ENCODE assay signal across 24 mouse cellular contexts in the genomic region with DNA sequence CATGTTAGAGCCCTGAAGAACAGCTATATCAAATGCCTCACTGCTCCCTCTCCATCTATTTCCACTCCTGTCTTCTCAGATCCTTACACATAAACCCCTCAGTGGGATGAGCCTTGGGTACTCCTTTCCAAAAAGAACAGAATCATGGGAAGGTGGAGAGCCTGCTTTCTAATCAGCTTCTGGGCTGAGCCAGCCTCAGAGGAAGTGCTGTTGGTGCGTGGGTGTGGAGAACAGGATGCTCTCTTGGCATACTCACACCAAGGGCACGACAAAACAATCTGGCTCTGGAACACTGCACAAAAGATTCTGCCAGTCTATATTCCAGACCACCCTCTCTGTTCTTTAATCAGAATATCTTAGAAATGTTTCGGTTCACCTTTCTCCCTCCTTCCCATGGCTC. TPM values are rescaled to one million over a fixed set of nuclear protein-coding genes. Genes with fewer than 3 reads are reported as not detected.
DNase-seq lines count a peak whose midpoint lies in the region; ATAC-seq and TF ChIP-seq lines count a peak whose summit lies in the region.
"Had no signal": no experiment of that assay in that cellular context is flagged by ENCODE, and none has a peak within 500 bp of the region (broad histone marks: within the 10 kb centered on the region; RNA-seq: fewer than 3 reads in every experiment).

No protein-coding gene starts in this region.

- peak; percentile 29 for DNase-seq in layer of hippocampus, adult 11-12 months (ENCODE audit: low spot score)
- no peak for DNase-seq in layer of hippocampus, postnatal 10 days (ENCODE audit: low spot score in 2 of 2)
- peak; percentile 6 for DNase-seq in CD4-positive helper T cell, adult 2 months (ENCODE audit: low read depth, low spot score)
- DNase-seq in cerebellum, adult 11-12 months, result peak; percentile 86
- peak; percentile 67 to 75 for DNase-seq in cerebellum, postnatal 14 days
- DNase-seq in kidney, postnatal 14 days, result no peak
- DNase-seq: adrenal gland, adult 8-10 months; gastrocnemius, postnatal 14 days; kidney, adult 18-20 months; kidney, postnatal 10 days; liver, postnatal 0 days; lung, postnatal 10 days had no signal

- TF ChIP-seq CTCF in intestine, postnatal 0 days (IDR thresholded peaks at IDR 0.05; ENCODE audit: low read depth), result no peak

- no peaks in the 10 kb centered on the region for H3K36me3 ChIP-seq in intestine, postnatal 0 days (ENCODE audit: control insufficient read depth, insufficient read depth)
- H3K36me3 ChIP-seq in neural tube, embryonic 15.5 days, result no peaks in the 10 kb centered on the region
- H3K36me3 ChIP-seq: embryonic facial prominence, embryonic 10.5 days; forebrain, embryonic 12.5 days; limb, embryonic 10.5 days; midbrain, embryonic 12.5 days; neural tube, embryonic 12.5 days had no signal

- no peak for ATAC-seq in intestine, postnatal 0 days
- no peak for ATAC-seq in neural tube, embryonic 15.5 days (ENCODE audit: low FRiP score)
- ATAC-seq: hindbrain, postnatal 0 days; liver, postnatal 0 days had no signal

- 68% methylated on average over 3 of the region's 3 CpGs for WGBS in intestine, postnatal 0 days
- 84% methylated on average over 3 of the region's 3 CpGs for WGBS in neural tube, embryonic 15.5 days

- H3K27ac ChIP-seq in intestine, postnatal 0 days (ENCODE audit: low read depth, low read length), result no peak overlapping the region
- H3K27ac ChIP-seq in neural tube, embryonic 15.5 days (replicated peaks), result no peak overlapping the region
- H3K27ac ChIP-seq: embryonic facial prominence, embryonic 10.5 days; forebrain, embryonic 12.5 days; hindbrain, postnatal 0 days; limb, embryonic 10.5 days; midbrain, embryonic 12.5 days; neural tube, embryonic 12.5 days had no signal

- no peak overlapping the region for H3K4me2 ChIP-seq in intestine, postnatal 0 days (replicated peaks; ENCODE audit: low read depth)
- no peak overlapping the region for H3K4me2 ChIP-seq in neural tube, embryonic 15.5 days
- H3K4me2 ChIP-seq: forebrain, embryonic 12.5 days; midbrain, embryonic 12.5 days; neural tube, embryonic 12.5 days had no signal

- H3K4me1 ChIP-seq in intestine, postnatal 0 days (replicated peaks; ENCODE audit: control insufficient read depth, insufficient read depth, low read length), result no peaks in the 10 kb centered on the region
- peaks cover 9% of the 10 kb centered on the region; the same call in 1 of the 2 replicates for H3K4me1 ChIP-seq in neural tube, embryonic 15.5 days
- H3K4me1 ChIP-seq: forebrain, embryonic 12.5 days; limb, embryonic 10.5 days; neural tube, embryonic 12.5 days had no signal

- H3K9ac ChIP-seq in intestine, postnatal 0 days (ENCODE audit: low read depth, low read length), result no peak overlapping the region
- no peak overlapping the region for H3K9ac ChIP-seq in neural tube, embryonic 15.5 days (replicated peaks)
- H3K9ac ChIP-seq: forebrain, embryonic 12.5 days; liver, postnatal 0 days; midbrain, embryonic 12.5 days; neural tube, embryonic 12.5 days had no signal

- no peak overlapping the region for H3K4me3 ChIP-seq in intestine, postnatal 0 days (ENCODE audit: low read depth, low read length)
- no peak overlapping the region for H3K4me3 ChIP-seq in neural tube, embryonic 15.5 days (replicated peaks)
- H3K4me3 ChIP-seq: embryonic facial prominence, embryonic 10.5 days; forebrain, embryonic 12.5 days; limb, embryonic 10.5 days; midbrain, embryonic 12.5 days; neural tube, embryonic 12.5 days had no signal

- H3K9me3 ChIP-seq in intestine, postnatal 0 days (ENCODE audit: control insufficient read depth), result no peaks in the 10 kb centered on the region
- no peaks in the 10 kb centered on the region for H3K9me3 ChIP-seq in neural tube, embryonic 15.5 days (replicated peaks)
- H3K9me3 ChIP-seq: embryonic facial prominence, embryonic 10.5 days; forebrain, embryonic 12.5 days; limb, embryonic 10.5 days; midbrain, embryonic 12.5 days; neural tube, embryonic 12.5 days had no signal

- no peaks in the 10 kb centered on the region for H3K27me3 ChIP-seq in intestine, postnatal 0 days (replicated peaks; ENCODE audit: control insufficient read depth, insufficient read depth, low read length)
- no peaks in the 10 kb centered on the region for H3K27me3 ChIP-seq in neural tube, embryonic 15.5 days (replicated peaks)
- H3K27me3 ChIP-seq: forebrain, embryonic 12.5 days; neural tube, embryonic 12.5 days had no signal

RNA-seq across cellular contexts. Expression of a gene that starts 26.1 kb away (rescaled TPM):
- total RNA-seq in layer of hippocampus, postnatal 10 days (2021), result 100 to 1,000 TPM; 230 to 237 TPM
- 0.26 and 0.46 TPM in 2 replicates for polyA plus RNA-seq in intestine, postnatal 0 days (2015; fragmentation: Nextera tagmentation; extraction: Ambion mirVana)
- polyA plus RNA-seq in neural tube, embryonic 15.5 days (2015; fragmentation: Nextera tagmentation; extraction: Ambion mirVana), result 17.9 and 20.2 TPM in 2 replicates
- total RNA-seq: common myeloid progenitor, adult 5-6 weeks; hematopoietic stem cell, adult 5-6 weeks; megakaryocyte progenitor cell, adult 5-6 weeks had no signal
- polyA plus RNA-seq: liver, adult 2 months; liver, postnatal 0 days had no signal

Comparison
In these comparisons a context has a peak if more than half of its experiments do, and no peak if none do; other contexts are left out.
1. DNase-seq: peak in layer of hippocampus, adult 11-12 months (single experiment), CD4-positive helper T cell, adult 2 months (single experiment), cerebellum, adult 11-12 months (single experiment) and cerebellum, postnatal 14 days (2 of 2); none in layer of hippocampus, postnatal 10 days (0 of 2) and kidney, postnatal 14 days (single experiment).
2. RNA of a gene that starts 26.1 kb away (polyA plus RNA-seq): 17.9 to 20.2 TPM in neural tube, embryonic 15.5 days; 0.26 to 0.46 TPM in intestine, postnatal 0 days; every median in the first group is over 10 times any median in the second.